Mouse (Mus musculus) CH12.LX (cell line): ENCODE measurements around the gene Gstt2. TPM values are rescaled to one million over a fixed set of nuclear protein-coding genes. Genes with fewer than 3 reads are reported as not detected.
"Not testable (repeated sequence)": the region's sequence is repeated elsewhere in the genome, so short reads cannot be mapped to it uniquely, and the experiment has no call there.

Experiments
- DNase-seq: peaks from one replicate; pipeline ENCODE4 v3.0.0-alpha.2; 2013; ENCODE audit errors: extremely low read depth
- H3K27ac ChIP-seq: 2 replicates; pipeline ENCODE4 v1.5.1; 2012; ENCODE audit warnings: low read depth, mild to moderate bottlenecking, control low read depth, moderate library complexity; ENCODE audit not compliant: insufficient read depth
- H3K27me3 ChIP-seq: replicated peaks from 2 replicates; pipeline ENCODE3; 2012; ENCODE audit warnings: inconsistent platforms
- H3K36me3 ChIP-seq, 2 experiments: replicated peaks in 1 of 2; 2 replicates each; pipeline versions ENCODE3 to v1.6.1; 2012; ENCODE audit warnings: inconsistent platforms in 1 of 2, low read length in 1 of 2, mild to moderate bottlenecking in 1 of 2, mixed read lengths in 1 of 2, moderate library complexity in 1 of 2; ENCODE audit not compliant: control insufficient read depth in 1 of 2, insufficient read depth in 1 of 2
- H3K4me1 ChIP-seq, 2 experiments: 2 replicates each; pipeline ENCODE4 v1.6.1; 2012; ENCODE audit warnings: inconsistent platforms in 1 of 2, moderate library complexity in 1 of 2; ENCODE audit not compliant: insufficient read depth in 2 of 2, control insufficient read depth in 1 of 2
- H3K4me2 ChIP-seq: 2 replicates; pipeline ENCODE4 v1.6.1; 2012; ENCODE audit warnings: low read depth, mild to moderate bottlenecking, control low read depth; ENCODE audit not compliant: poor library complexity, insufficient read depth, severe bottlenecking
- H3K4me3 ChIP-seq, 3 experiments: fragments of 150-350 bp in 1 of 3; sonication (generic) in 1 of 3; replicated peaks in 1 of 3; 2 replicates each; pipeline versions ENCODE3 to v1.5.1; 2011 to 2012; ENCODE audit warnings: low read depth in 2 of 3, low read length in 2 of 3, mild to moderate bottlenecking in 2 of 3, moderate library complexity in 2 of 3, control low read depth in 1 of 3, improper control_type of control experiment in 1 of 3, inconsistent platforms in 1 of 3, mixed read lengths in 1 of 3; ENCODE audit not compliant: poor library complexity in 1 of 3
- H3K79me2 ChIP-seq: replicated peaks from 2 replicates; pipeline ENCODE4 v1.6.1; 2012; ENCODE audit warnings: mild to moderate bottlenecking, moderate library complexity; ENCODE audit not compliant: control insufficient read depth, poor library complexity, insufficient read depth, severe bottlenecking; ENCODE audit errors: extremely low read depth
- H3K9ac ChIP-seq: 2 replicates; pipeline ENCODE4 v1.6.1; 2012; ENCODE audit warnings: low read depth, mild to moderate bottlenecking, control low read depth, moderate library complexity; ENCODE audit not compliant: insufficient read depth
- H3K9me3 ChIP-seq: replicated peaks from 2 replicates; pipeline ENCODE3; 2012; ENCODE audit warnings: low read length, inconsistent platforms, mixed read lengths
- BHLHE40 ChIP-seq: IDR thresholded peaks from 2 replicates; pipeline ENCODE4 v1.6.1; 2011; ENCODE audit warnings: mild to moderate bottlenecking, low read depth, low read length, improper control_type of control experiment
- CHD2 ChIP-seq: IDR thresholded peaks from 2 replicates; pipeline ENCODE4 v1.6.1; 2011; ENCODE audit warnings: low read length, improper control_type of control experiment
- CTCF ChIP-seq, 2 experiments: IDR thresholded peaks in 1 of 2; conservative IDR thresholded peaks in 1 of 2; 2 replicates each; pipeline ENCODE4 v1.5.1; 2011 to 2012; ENCODE audit warnings: low read depth in 2 of 2, low read length in 2 of 2, improper control_type of control experiment in 1 of 2, inconsistent platforms in 1 of 2, mild to moderate bottlenecking in 1 of 2, moderate library complexity in 1 of 2
- E2F4 ChIP-seq: IDR thresholded peaks from 2 replicates; pipeline ENCODE4 v1.6.1; 2011; ENCODE audit warnings: low read depth, low read length, improper control_type of control experiment; ENCODE audit not compliant: insufficient replicate concordance
- ELF1 ChIP-seq: IDR thresholded peaks from 2 replicates; pipeline ENCODE4 v1.6.1; 2014; ENCODE audit warnings: low read depth, mild to moderate bottlenecking, inconsistent platforms, low read length, improper control_type of control experiment
- HCFC1 ChIP-seq: IDR thresholded peaks from 2 replicates; pipeline ENCODE4 v1.6.1; 2012; ENCODE audit warnings: low read depth, mild to moderate bottlenecking, inconsistent platforms, low read length, improper control_type of control experiment
- JUN ChIP-seq: IDR thresholded peaks from 2 replicates; pipeline ENCODE4 v1.6.1; 2011; ENCODE audit warnings: low read depth, mild to moderate bottlenecking, low read length, improper control_type of control experiment, moderate library complexity; ENCODE audit not compliant: insufficient read depth
- KAT2A ChIP-seq: IDR thresholded peaks from 2 replicates; pipeline ENCODE4 v1.6.1; 2012; ENCODE audit warnings: low read length, improper control_type of control experiment, inconsistent platforms; ENCODE audit not compliant: insufficient replicate concordance
- MAX ChIP-seq: IDR thresholded peaks from 2 replicates; pipeline ENCODE4 v1.6.1; 2011; ENCODE audit warnings: low read length, improper control_type of control experiment
- NRF1 ChIP-seq: IDR thresholded peaks from 2 replicates; pipeline ENCODE4 v1.6.1; 2014; ENCODE audit warnings: low read depth, mild to moderate bottlenecking, inconsistent platforms, low read length, improper control_type of control experiment, moderate library complexity
- POLR2A ChIP-seq: IDR thresholded peaks from 2 replicates; pipeline ENCODE4 v1.6.1; 2011; ENCODE audit warnings: low read depth, mild to moderate bottlenecking, improper control_type of control experiment, low read length
- RAD21 ChIP-seq: IDR thresholded peaks from 2 replicates; pipeline ENCODE4 v1.6.1; 2011; ENCODE audit warnings: low read depth, mild to moderate bottlenecking, low read length, improper control_type of control experiment, moderate library complexity
- RCOR1 ChIP-seq: conservative IDR thresholded peaks from 2 replicates; pipeline ENCODE4 v1.6.1; 2012; ENCODE audit warnings: low read depth, mild to moderate bottlenecking, inconsistent platforms, low read length, improper control_type of control experiment
- SMC3 ChIP-seq: IDR thresholded peaks from 2 replicates; pipeline ENCODE4 v1.6.1; 2011; ENCODE audit warnings: low read depth, low read length, improper control_type of control experiment
- TBP ChIP-seq: conservative IDR thresholded peaks from 2 replicates; pipeline ENCODE4 v1.6.1; 2011; ENCODE audit warnings: low read depth, low read length, improper control_type of control experiment
- UBTF ChIP-seq: IDR thresholded peaks from 2 replicates; pipeline ENCODE4 v1.6.1; 2012; ENCODE audit warnings: low read depth, mild to moderate bottlenecking, inconsistent platforms, low read length, improper control_type of control experiment, moderate library complexity
- ZC3H11A ChIP-seq: IDR thresholded peaks from 2 replicates; pipeline ENCODE4 v1.6.1; 2012; ENCODE audit warnings: low read depth, mild to moderate bottlenecking, inconsistent platforms, low read length, improper control_type of control experiment
- ZMIZ1 ChIP-seq: IDR thresholded peaks from 2 replicates; pipeline ENCODE4 v1.6.1; 2012; ENCODE audit warnings: low read depth, mild to moderate bottlenecking, inconsistent platforms, low read length, improper control_type of control experiment
- ZNF384 ChIP-seq: IDR thresholded peaks from 2 replicates; pipeline ENCODE4 v1.6.1; 2012; ENCODE audit warnings: low read depth, low read length, improper control_type of control experiment, inconsistent platforms
- dilution Hi-C: fragments of 300-500 bp; cut with MboI; formaldehyde crosslinking; loops from 2 replicates; pipeline ENCODE4 v1.14.3; 2020; ENCODE audit warnings: low sequenced_read_pairs; ENCODE audit not compliant: extremely low pct_unique_long_range_greater_than_20kb, extremely low pct_ligation_motif_present
- in situ Hi-C: fragments of 300-500 bp; cut with MboI; formaldehyde crosslinking; loops from 3 replicates; pipeline ENCODE4 v1.14.3; 2019; ENCODE audit warnings: low sequenced_read_pairs, low pct_ligation_motif_present, low pct_unique_long_range_greater_than_20kb, mixed read lengths
- polyA plus RNA-seq: library from polyadenylated mRNA; unstranded; fragments of >175 nt; gene quantifications from 2 replicates; pipeline ENCODE4 v1.2.1, GENCODE M21; 2012; ENCODE audit warnings: low read depth; ENCODE audit not compliant: insufficient read length
- total RNA-seq, 2 experiments: library from RNA; depleted of rRNA; stranded (reverse); fragments of 300-350 nt in 1 of 2; fragments of >200 nt in 1 of 2; gene quantifications; 2 replicates each; pipeline ENCODE4 v1.2.3; 2012 to 2014

Gstt2 gene
- total and polyA plus RNA-seq, 3 experiments, result 126 to 253 (median 197) TPM

DNA sequence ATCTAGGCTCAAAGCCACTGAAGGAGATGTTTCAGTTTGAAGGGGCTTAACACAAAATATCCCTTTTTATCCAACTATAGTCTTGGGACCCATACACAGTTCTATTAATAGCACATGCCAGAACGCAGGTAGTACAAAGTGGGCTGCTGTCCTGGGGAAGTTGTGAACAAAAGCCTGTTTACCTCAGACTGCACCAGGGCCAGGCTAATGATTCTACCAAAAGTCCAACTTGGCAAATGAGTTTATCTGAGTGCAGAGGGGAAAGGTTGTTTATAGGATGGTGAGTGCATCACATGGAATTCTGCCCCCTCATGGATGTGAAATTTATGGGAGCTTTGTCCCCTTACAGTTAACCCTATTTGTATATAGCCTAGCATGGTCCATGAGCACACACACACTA is 7.6 kb upstream of the Gstt2 start:
- Histone ChIP-seq H3K27ac (no peak overlapping the region), H3K36me3 (no peaks in the 10 kb centered on the region), H3K4me3 (no peak overlapping the region), H3K9ac (no peak overlapping the region), H3K9me3 (no peaks in the 10 kb centered on the region), H3K79me2 (no peaks in the 10 kb centered on the region), H3K27me3 (no peaks in the 10 kb centered on the region), H3K4me2 (no peak overlapping the region), H3K4me1 (peaks cover 2 to 20% of the 10 kb centered on the region in 2 experiments; a peak in 3 of 4 replicates)
- no peak for TF ChIP-seq CHD2
- TF ChIP-seq ZC3H11A, result no peak
- TF ChIP-seq RCOR1, result no peak
- TF ChIP-seq UBTF, result no peak
- TF ChIP-seq ELF1, result no peak
- TF ChIP-seq RAD21, result no peak
- no peak for TF ChIP-seq SMC3
- TF ChIP-seq ZMIZ1, result no peak
- TF ChIP-seq BHLHE40, result no peak
- no peak for TF ChIP-seq MAX
- no peak for TF ChIP-seq KAT2A
- TF ChIP-seq TBP, result no peak
- no peak for TF ChIP-seq NRF1
- TF ChIP-seq POLR2A, result no peak
- no peak for TF ChIP-seq ZNF384
- TF ChIP-seq E2F4, result no peak
- TF ChIP-seq JUN, result no peak
- TF ChIP-seq CTCF (conservative IDR thresholded peaks at IDR 0.05 in 1 of 2, IDR thresholded peaks at IDR 0.05 in 1 of 2; ENCODE audit: low read depth in 2 of 2, low read length in 2 of 2), result no peak
- TF ChIP-seq HCFC1, result no peak
- dilution Hi-C loops, result no loop called here
- in situ Hi-C loops, result no loop called here
- no peak for DNase-seq

DNA sequence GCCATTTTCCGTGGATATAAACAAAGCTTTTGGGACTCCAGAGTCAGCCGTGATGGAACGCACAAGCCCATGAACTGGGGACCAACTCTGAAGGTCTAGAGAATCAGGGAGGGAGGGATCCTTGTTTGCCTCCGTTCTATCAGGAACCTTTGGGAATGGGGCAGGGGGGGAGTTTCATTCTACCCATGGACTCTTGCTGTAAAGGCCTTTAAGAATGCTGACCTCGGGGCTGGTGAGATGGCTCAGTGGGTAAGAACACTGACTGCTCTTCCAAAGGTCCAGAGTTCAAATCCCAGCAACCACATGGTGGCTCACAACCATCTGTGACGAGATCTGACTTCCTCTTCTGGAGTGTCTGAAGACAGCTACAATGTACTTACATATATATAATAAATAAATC is 6.7 kb upstream of the Gstt2 start:
- DNase-seq, H3K27me3 ChIP-seq, H3K79me2 ChIP-seq, H3K27ac ChIP-seq, H3K9me3 ChIP-seq, dilution Hi-C loops, H3K36me3 ChIP-seq, H3K4me2 ChIP-seq, H3K9ac ChIP-seq, H3K4me3 ChIP-seq, in situ Hi-C loops: not testable (repeated sequence)
- peaks cover 2 to 17% of the 10 kb centered on the region in 2 experiments; a peak in 3 of 4 replicates for H3K4me1 ChIP-seq
- peak; percentile 83 for TF ChIP-seq TBP
